Comparison of ENCODE assay signal across 8 mouse cellular contexts in the genomic region with DNA sequence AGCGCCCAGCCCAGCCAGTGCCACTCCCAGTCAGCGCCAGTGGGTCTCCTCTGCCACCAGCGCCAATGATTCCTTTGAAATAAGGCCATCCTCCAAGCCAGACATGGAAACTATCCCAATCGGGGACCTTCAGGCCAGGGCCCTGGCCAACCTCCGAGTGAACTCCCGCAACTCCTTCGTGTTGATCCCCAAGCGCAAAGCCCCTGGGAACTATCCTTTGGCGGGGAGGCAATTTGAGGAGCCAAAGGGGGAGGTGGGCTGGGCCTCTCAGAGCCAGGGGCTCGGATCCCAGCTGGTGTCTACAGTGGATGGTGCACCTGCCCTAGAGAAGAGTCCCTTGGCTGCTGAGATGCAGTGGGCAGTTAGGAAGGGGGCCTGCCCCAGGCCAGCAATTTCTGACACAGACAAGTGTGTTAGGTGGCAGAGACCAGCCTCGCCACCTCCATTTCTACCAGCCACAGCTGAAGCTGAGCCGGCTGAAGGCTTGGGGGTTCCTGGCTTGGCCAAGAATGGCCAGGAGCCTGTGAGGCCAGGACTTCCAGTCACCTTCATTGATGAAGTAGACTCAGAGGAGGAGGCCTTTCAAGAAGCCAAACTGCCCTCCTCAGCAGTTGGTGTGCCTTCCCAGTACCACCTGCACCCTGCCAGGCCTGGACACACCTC. TPM values are rescaled to one million over a fixed set of nuclear protein-coding genes. Genes with fewer than 3 reads are reported as not detected.
DNase-seq lines count a peak whose midpoint lies in the region; ATAC-seq lines count a peak whose summit lies in the region.

No protein-coding gene starts in this region.

- peaks cover 39% of the 10 kb centered on the region for H3K4me1 ChIP-seq in lung, embryonic 15.5 days
- peaks cover 34% of the 10 kb centered on the region for H3K4me1 ChIP-seq in embryonic facial prominence, embryonic 12.5 days
- peaks cover 20% of the 10 kb centered on the region for H3K4me1 ChIP-seq in intestine, embryonic 14.5 days (replicated peaks; ENCODE audit: control insufficient read depth, insufficient read depth, low read length)
- peaks cover 59% of the 10 kb centered on the region for H3K4me1 ChIP-seq in neural tube, embryonic 13.5 days (replicated peaks)

- ATAC-seq in lung, embryonic 15.5 days (ENCODE audit: borderline replicate concordance, extremely low read depth, low FRiP score, low TSS enrichment): no peak
- ATAC-seq in embryonic facial prominence, embryonic 12.5 days (ENCODE audit: insufficient number of reproducible peaks, insufficient read depth, low FRiP score, low TSS enrichment): no peak
- ATAC-seq in intestine, embryonic 14.5 days (replicated peaks; ENCODE audit: low FRiP score, low TSS enrichment, low read depth): no peak
- no peak for ATAC-seq in neural tube, embryonic 13.5 days (ENCODE audit: low read depth)

- peak overlapping the region; percentile 70 for H3K4me3 ChIP-seq in lung, embryonic 15.5 days
- peak overlapping the region; percentile 58 for H3K4me3 ChIP-seq in embryonic facial prominence, embryonic 12.5 days
- H3K4me3 ChIP-seq in intestine, embryonic 14.5 days (ENCODE audit: low read depth, low read length): peak overlapping the region; percentile 83
- H3K4me3 ChIP-seq in neural tube, embryonic 13.5 days: peak overlapping the region; percentile 81

- peak overlapping the region; percentile 60 for H3K9ac ChIP-seq in lung, embryonic 15.5 days
- H3K9ac ChIP-seq in embryonic facial prominence, embryonic 12.5 days: peak overlapping the region; percentile 74
- H3K9ac ChIP-seq in intestine, embryonic 14.5 days (ENCODE audit: low read length): peak overlapping the region; percentile 46
- H3K9ac ChIP-seq in neural tube, embryonic 13.5 days: peak overlapping the region; percentile 81

- 20% methylated on average over 12 of the region's 12 CpGs for WGBS in lung, embryonic 15.5 days
- WGBS in embryonic facial prominence, embryonic 12.5 days: 21% methylated on average over 12 of the region's 12 CpGs
- WGBS in intestine, embryonic 14.5 days: 22% methylated on average over 12 of the region's 12 CpGs
- WGBS in neural tube, embryonic 13.5 days: 15% methylated on average over 12 of the region's 12 CpGs

- no peaks in the 10 kb centered on the region for H3K9me3 ChIP-seq in lung, embryonic 15.5 days
- no peaks in the 10 kb centered on the region for H3K9me3 ChIP-seq in embryonic facial prominence, embryonic 12.5 days
- no peaks in the 10 kb centered on the region for H3K9me3 ChIP-seq in intestine, embryonic 14.5 days (ENCODE audit: control insufficient read depth, low read length)
- no peaks in the 10 kb centered on the region for H3K9me3 ChIP-seq in neural tube, embryonic 13.5 days

- peak overlapping the region; percentile 99 for H3K4me2 ChIP-seq in lung, embryonic 15.5 days
- peak overlapping the region; percentile 98 for H3K4me2 ChIP-seq in embryonic facial prominence, embryonic 12.5 days (replicated peaks)
- H3K4me2 ChIP-seq in intestine, embryonic 14.5 days (ENCODE audit: low read length): peak overlapping the region; percentile 76
- H3K4me2 ChIP-seq in neural tube, embryonic 13.5 days: peak overlapping the region; percentile 94

- H3K27me3 ChIP-seq in lung, embryonic 15.5 days: peaks cover 13% of the 10 kb centered on the region
- H3K27me3 ChIP-seq in embryonic facial prominence, embryonic 12.5 days: peaks cover 23% of the 10 kb centered on the region
- H3K27me3 ChIP-seq in intestine, embryonic 14.5 days (replicated peaks; ENCODE audit: control insufficient read depth, insufficient read depth, low read length): peaks cover 10% of the 10 kb centered on the region; the same call in 1 of the 2 replicates
- peaks cover 13% of the 10 kb centered on the region for H3K27me3 ChIP-seq in neural tube, embryonic 13.5 days

- no peak for DNase-seq in lung, postnatal 10 days
- DNase-seq in intestine, embryonic 14.5 days (ENCODE audit: low spot score): no peak
- DNase-seq in thymus, adult 18-20 months: no peak
- no peak for DNase-seq in adrenal gland, postnatal 14 days
- DNase-seq in gastrocnemius, postnatal 25 days: no peak

- no peak overlapping the region for H3K27ac ChIP-seq in lung, embryonic 15.5 days
- H3K27ac ChIP-seq in embryonic facial prominence, embryonic 12.5 days: no peak overlapping the region
- H3K27ac ChIP-seq in intestine, embryonic 14.5 days (ENCODE audit: low read depth): no peak overlapping the region
- peak overlapping the region; percentile 87; the same call in 1 of the 2 replicates for H3K27ac ChIP-seq in neural tube, embryonic 13.5 days (replicated peaks)

- no peaks in the 10 kb centered on the region for H3K36me3 ChIP-seq in lung, embryonic 15.5 days
- H3K36me3 ChIP-seq in embryonic facial prominence, embryonic 12.5 days: peaks cover 9% of the 10 kb centered on the region; the same call in 1 of the 2 replicates
- peaks cover 5% of the 10 kb centered on the region; the same call in 1 of the 2 replicates for H3K36me3 ChIP-seq in intestine, embryonic 14.5 days (ENCODE audit: control insufficient read depth, insufficient read depth, low read length)
- peaks cover 7% of the 10 kb centered on the region; the same call in 1 of the 2 replicates for H3K36me3 ChIP-seq in neural tube, embryonic 13.5 days

RNA-seq across cellular contexts. Expression of a gene that starts 1.3 kb away (rescaled TPM):
- polyA plus RNA-seq in lung, embryonic 15.5 days (2015; fragmentation: Nextera tagmentation; extraction: Ambion mirVana): 6.7 and 8.7 TPM in 2 replicates
- 9.7 TPM in 2 replicates for polyA plus RNA-seq in embryonic facial prominence, embryonic 12.5 days (2016; fragmentation: Nextera tagmentation; extraction: Ambion mirVana)
- 6.5 and 7.8 TPM in 2 replicates for polyA plus RNA-seq in intestine, embryonic 14.5 days (2014; fragmentation: Nextera tagmentation; extraction: Ambion mirVana)
- polyA plus RNA-seq in neural tube, embryonic 13.5 days (2015; fragmentation: Nextera tagmentation; extraction: Ambion mirVana): 13.3 and 14.6 TPM in 2 replicates
- total RNA-seq in adrenal gland, postnatal 14 days (2021): 10.9 and 13.4 TPM in 2 replicates
- 1 to 10 TPM; 2.1 to 2.9 TPM for total RNA-seq in gastrocnemius, postnatal 25 days (2021)

RNA-seq across cellular contexts. Expression of a gene that starts 8.5 kb away (rescaled TPM):
- 229 and 239 TPM in 2 replicates for polyA plus RNA-seq in lung, embryonic 15.5 days (2015; fragmentation: Nextera tagmentation; extraction: Ambion mirVana)
- 218 and 231 TPM in 2 replicates for polyA plus RNA-seq in embryonic facial prominence, embryonic 12.5 days (2016; fragmentation: Nextera tagmentation; extraction: Ambion mirVana)
- polyA plus RNA-seq in intestine, embryonic 14.5 days (2014; fragmentation: Nextera tagmentation; extraction: Ambion mirVana): 229 and 240 TPM in 2 replicates
- 187 and 206 TPM in 2 replicates for polyA plus RNA-seq in neural tube, embryonic 13.5 days (2015; fragmentation: Nextera tagmentation; extraction: Ambion mirVana)
- 45.8 and 49.8 TPM in 2 replicates for total RNA-seq in adrenal gland, postnatal 14 days (2021)
- total RNA-seq in gastrocnemius, postnatal 25 days (2021): 10 to 100 TPM; 31.6 to 33.0 TPM

RNA-seq across cellular contexts. Expression of a gene that starts 8.5 kb away (rescaled TPM):
- polyA plus RNA-seq in lung, embryonic 15.5 days (2015; fragmentation: Nextera tagmentation; extraction: Ambion mirVana): 24.4 and 24.5 TPM in 2 replicates
- polyA plus RNA-seq in embryonic facial prominence, embryonic 12.5 days (2016; fragmentation: Nextera tagmentation; extraction: Ambion mirVana): 21.6 and 23.6 TPM in 2 replicates
- polyA plus RNA-seq in intestine, embryonic 14.5 days (2014; fragmentation: Nextera tagmentation; extraction: Ambion mirVana): 18.0 and 19.2 TPM in 2 replicates
- polyA plus RNA-seq in neural tube, embryonic 13.5 days (2015; fragmentation: Nextera tagmentation; extraction: Ambion mirVana): 18.8 and 21.5 TPM in 2 replicates
- 25.6 and 31.0 TPM in 2 replicates for total RNA-seq in adrenal gland, postnatal 14 days (2021)
- total RNA-seq in gastrocnemius, postnatal 25 days (2021): 10 to 100 TPM; 10.3 to 11.3 TPM

RNA-seq across cellular contexts. Expression of a gene that starts 8.5 kb away (rescaled TPM):
- polyA plus RNA-seq in lung, embryonic 15.5 days (2015; fragmentation: Nextera tagmentation; extraction: Ambion mirVana): 132 and 136 TPM in 2 replicates
- 154 and 155 TPM in 2 replicates for polyA plus RNA-seq in embryonic facial prominence, embryonic 12.5 days (2016; fragmentation: Nextera tagmentation; extraction: Ambion mirVana)
- polyA plus RNA-seq in intestine, embryonic 14.5 days (2014; fragmentation: Nextera tagmentation; extraction: Ambion mirVana): 100 and 110 TPM in 2 replicates
- polyA plus RNA-seq in neural tube, embryonic 13.5 days (2015; fragmentation: Nextera tagmentation; extraction: Ambion mirVana): 128 and 131 TPM in 2 replicates
- total RNA-seq in adrenal gland, postnatal 14 days (2021): 63.9 and 66.1 TPM in 2 replicates
- total RNA-seq in gastrocnemius, postnatal 25 days (2021): 10 to 100 TPM; 27.0 to 27.3 TPM

RNA-seq across cellular contexts. Expression of a gene that starts 17.1 kb away (rescaled TPM):
- 3.5 and 5.0 TPM in 2 replicates for polyA plus RNA-seq in lung, embryonic 15.5 days (2015; fragmentation: Nextera tagmentation; extraction: Ambion mirVana)
- polyA plus RNA-seq in embryonic facial prominence, embryonic 12.5 days (2016; fragmentation: Nextera tagmentation; extraction: Ambion mirVana): 3.8 and 4.2 TPM in 2 replicates
- polyA plus RNA-seq in intestine, embryonic 14.5 days (2014; fragmentation: Nextera tagmentation; extraction: Ambion mirVana): 5.0 and 5.7 TPM in 2 replicates
- polyA plus RNA-seq in neural tube, embryonic 13.5 days (2015; fragmentation: Nextera tagmentation; extraction: Ambion mirVana): 5.3 and 5.4 TPM in 2 replicates
- 3.3 and 3.9 TPM in 2 replicates for total RNA-seq in adrenal gland, postnatal 14 days (2021)
- total RNA-seq in gastrocnemius, postnatal 25 days (2021): under 1 TPM; 0.82 to 0.99 TPM
